Mouse (Mus musculus) brain, embryonic 14.5 days (tissue): ENCODE data around the gene G430095P16Rik.

Source experiments
- CTCF ChIP-seq: fragments of 200-500 bp; IDR thresholded peaks from 2 replicates; pipeline ENCODE4 v1.5.1; 2012; ENCODE audit warnings: inconsistent platforms, mild to moderate bottlenecking, moderate library complexity, borderline replicate concordance; ENCODE audit not compliant: insufficient read depth, insufficient read length; ENCODE audit errors: extremely low read depth
- POLR2A ChIP-seq: fragments of 200-500 bp; IDR thresholded peaks from 2 replicates; pipeline ENCODE4 v1.6.1; 2012; ENCODE audit warnings: mild to moderate bottlenecking, inconsistent platforms, borderline replicate concordance; ENCODE audit not compliant: poor library complexity, insufficient read depth, insufficient read length, severe bottlenecking; ENCODE audit errors: extremely low read depth

DNA sequence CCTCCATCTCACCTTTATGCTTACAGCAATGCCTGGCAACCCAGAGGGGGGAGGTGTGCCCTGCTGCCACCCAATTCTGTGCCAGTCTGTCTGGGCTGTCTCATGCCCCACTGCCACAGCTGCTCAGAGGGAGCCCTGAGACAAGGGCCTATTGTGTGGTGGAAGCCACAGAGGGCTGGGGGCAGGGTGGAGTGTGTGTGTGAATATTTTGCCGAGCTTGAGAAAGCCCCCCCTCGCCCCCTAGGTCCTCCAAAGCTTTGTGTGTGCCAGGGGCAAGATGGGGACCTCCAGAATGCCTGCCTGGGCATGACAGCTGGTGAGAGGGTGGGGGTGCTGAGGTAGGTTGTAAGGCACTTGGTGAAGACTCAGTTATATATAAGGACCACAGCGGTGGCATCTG is 5.7 kb downstream of the G430095P16Rik start:
- TF ChIP-seq POLR2A (no peak), CTCF (no peak)
